Mouse (Mus musculus): Measurements from ENCODE around the gene Camk1g.

The Camk1g gene

GRCm38 (mm10) chr1:193370096-193370495, at the start of gene Camk1g:
Camk1g (minus strand) TSS chr1:193370298.
- no peak for DNase-seq (ENCODE audit: low read depth, low spot score)

- no peak for DNase-seq (ENCODE audit: low read depth, low spot score)
Measured at GRCm38 (mm10) chr1:193419168-193419567, 49.1 kb upstream of the Camk1g start.

GRCm38 (mm10) chr1:193418656-193419055, 48.6 kb upstream of the Camk1g start:
- DNase-seq (ENCODE audit: low read depth, low spot score) = no peak

GRCm38 (mm10) chr1:193414067-193414466, 44.0 kb upstream of the Camk1g start:
- no peak for DNase-seq (ENCODE audit: low read depth, low spot score)

GRCm38 (mm10) chr1:193413368-193414000, 43.4 kb upstream of the Camk1g start:
- no peak for DNase-seq (ENCODE audit: low read depth, low spot score)

GRCm38 (mm10) chr1:193407487-193407886, 37.4 kb upstream of the Camk1g start:
- DNase-seq (ENCODE audit: low read depth, low spot score) = no peak

- no peak for DNase-seq (ENCODE audit: low read depth, low spot score)
Measured at GRCm38 (mm10) chr1:193406059-193406642, 36.1 kb upstream of the Camk1g start.

- peak; percentile 30 for DNase-seq (ENCODE audit: low read depth, low spot score)
Measured at GRCm38 (mm10) chr1:193401695-193402094, 31.6 kb upstream of the Camk1g start.

GRCm38 (mm10) chr1:193400348-193400747, 30.2 kb upstream of the Camk1g start:
- DNase-seq (ENCODE audit: low read depth, low spot score) = no peak

- DNase-seq (ENCODE audit: low read depth, low spot score) = no peak
Measured at GRCm38 (mm10) chr1:193398728-193399437, 28.8 kb upstream of the Camk1g start.

- no peak for DNase-seq (ENCODE audit: low read depth, low spot score)
Measured at GRCm38 (mm10) chr1:193397109-193397508, 27.0 kb upstream of the Camk1g start.

GRCm38 (mm10) chr1:193392266-193392665, 22.2 kb upstream of the Camk1g start:
- DNase-seq (ENCODE audit: low read depth, low spot score) = no peak

- DNase-seq (ENCODE audit: low read depth, low spot score) = no peak
Measured at GRCm38 (mm10) chr1:193390004-193390403, 19.9 kb upstream of the Camk1g start.

GRCm38 (mm10) chr1:193389505-193389904, 19.4 kb upstream of the Camk1g start:
- no peak for DNase-seq (ENCODE audit: low read depth, low spot score)

GRCm38 (mm10) chr1:193387241-193387640, 17.1 kb upstream of the Camk1g start:
- no peak for DNase-seq (ENCODE audit: low read depth, low spot score)

GRCm38 (mm10) chr1:193386136-193386535, 16.0 kb upstream of the Camk1g start:
- peak; percentile 46 for DNase-seq (ENCODE audit: low read depth, low spot score)

GRCm38 (mm10) chr1:193382841-193383462, 12.9 kb upstream of the Camk1g start:
- peak; percentile 63 for DNase-seq (ENCODE audit: low read depth, low spot score)

GRCm38 (mm10) chr1:193382435-193382834, 12.3 kb upstream of the Camk1g start:
- DNase-seq (ENCODE audit: low read depth, low spot score) = peak; percentile 74

- no peak for DNase-seq (ENCODE audit: low read depth, low spot score)
Measured at GRCm38 (mm10) chr1:193381597-193382404, 11.7 kb upstream of the Camk1g start.

- no peak for DNase-seq (ENCODE audit: low read depth, low spot score)
Measured at GRCm38 (mm10) chr1:193380877-193381276, 10.8 kb upstream of the Camk1g start.

GRCm38 (mm10) chr1:193379634-193380033, 9.5 kb upstream of the Camk1g start:
- DNase-seq (ENCODE audit: low read depth, low spot score) = no peak
